Mouse (Mus musculus): ENCODE data around the gene Slain1. TPM values are rescaled to one million over a fixed set of nuclear protein-coding genes. Genes with fewer than 3 reads are reported as not detected.

The Slain1 gene
- polyA plus RNA-seq, 1 experiment from 2014 or later = 29.5 TPM

DNA sequence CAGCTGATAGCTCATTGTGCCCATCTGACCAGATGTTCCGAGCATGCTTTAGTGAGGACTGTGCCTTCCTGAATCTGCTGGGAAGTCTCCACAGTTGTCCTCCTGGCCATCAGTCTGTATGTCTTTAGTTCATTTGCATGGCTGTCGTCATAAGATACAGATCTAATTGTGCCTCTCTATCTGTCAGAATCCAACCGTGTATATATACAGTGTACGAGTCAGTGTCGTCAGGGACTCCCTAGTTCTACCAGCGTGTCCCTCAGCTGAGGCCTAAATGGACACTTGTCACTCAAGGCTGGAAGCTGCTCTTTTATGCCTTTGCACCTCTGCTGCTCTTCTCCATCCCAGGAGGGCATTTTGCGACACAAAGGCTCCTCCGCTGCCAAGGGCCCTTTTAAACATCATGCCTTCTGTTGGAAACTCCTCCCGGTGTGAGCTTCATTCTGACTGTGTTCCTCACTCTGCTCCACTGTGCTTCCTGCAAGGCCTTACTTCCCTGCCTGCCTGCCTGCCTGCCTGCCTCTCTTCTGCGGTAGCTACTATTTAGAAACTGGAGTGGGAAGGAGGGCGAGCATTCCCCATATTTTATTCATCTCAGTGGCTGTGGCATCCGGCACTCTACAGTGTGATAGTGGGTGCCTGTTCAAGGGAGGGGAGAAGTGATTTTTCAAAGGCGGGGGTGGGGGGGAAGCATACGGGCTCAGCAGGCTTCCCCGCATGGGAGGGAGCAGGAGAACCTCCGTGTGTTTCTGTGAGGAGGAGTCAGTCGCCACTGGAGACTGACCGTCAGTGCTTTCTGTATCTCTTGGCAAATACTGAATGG lies 29.6 kb downstream of the Slain1 start:
- Histone ChIP-seq H3K4me1 (peaks cover 47% of the 10 kb centered on the region), H3K27me3 (no peaks in the 10 kb centered on the region), H3K9me3 (no peaks in the 10 kb centered on the region), H3K9ac (peak overlapping the region; percentile 30; the same call in 1 of the 2 replicates), H3K27ac (peak overlapping the region; percentile 71), H3K4me2 (peak overlapping the region; percentile 24; the same call in 1 of the 2 replicates), H3K36me3 (replicated peaks) (no peaks in the 10 kb centered on the region; the same call in 1 of the 2 replicates), H3K4me3 (replicated peaks) (no peak overlapping the region)
- 28% methylated on average over 18 of the region's 18 CpGs for WGBS
- ATAC-seq (ENCODE audit: low FRiP score) = peak; percentile 60; the same call in 1 of the 2 replicates

DNA sequence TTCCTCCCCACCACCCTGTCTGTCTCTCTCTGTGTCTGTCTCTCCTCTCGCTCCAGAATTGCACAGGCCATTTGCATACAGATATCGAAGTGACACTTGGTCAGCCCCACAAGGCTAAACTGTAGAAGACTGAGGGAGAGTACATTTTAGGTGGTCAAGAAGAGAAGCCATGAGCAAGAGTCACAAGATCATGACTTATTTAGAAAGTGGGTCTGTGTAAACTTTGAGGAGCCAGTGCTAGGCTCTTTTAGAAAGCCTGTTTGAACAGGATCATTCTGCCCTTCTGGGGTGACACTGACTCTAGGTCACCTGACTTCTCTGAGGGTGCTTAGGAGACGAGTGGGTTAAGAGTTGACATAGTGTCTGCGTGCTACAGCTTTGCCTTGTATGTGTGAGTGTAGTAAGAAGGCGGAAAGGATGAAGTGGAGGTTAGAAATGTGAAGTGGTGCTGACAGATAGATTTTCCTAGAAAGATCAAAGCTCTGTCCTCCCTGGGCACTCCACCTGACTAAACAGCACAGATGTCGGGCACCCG lies 30.3 kb downstream of the Slain1 start:
- no peak for ATAC-seq (ENCODE audit: low FRiP score)
- no peaks in the 10 kb centered on the region for H3K9me3 ChIP-seq
- H3K27ac ChIP-seq = peak overlapping the region; percentile 71
- H3K36me3 ChIP-seq (replicated peaks) = no peaks in the 10 kb centered on the region; the same call in 1 of the 2 replicates
- no peak overlapping the region for H3K4me3 ChIP-seq (replicated peaks)
- peak overlapping the region; percentile 24; the same call in 1 of the 2 replicates for H3K4me2 ChIP-seq
- H3K27me3 ChIP-seq = no peaks in the 10 kb centered on the region
- no peak overlapping the region for H3K9ac ChIP-seq
- 72% methylated on average over 7 of the region's 7 CpGs for WGBS
- peaks cover 47% of the 10 kb centered on the region for H3K4me1 ChIP-seq

DNA sequence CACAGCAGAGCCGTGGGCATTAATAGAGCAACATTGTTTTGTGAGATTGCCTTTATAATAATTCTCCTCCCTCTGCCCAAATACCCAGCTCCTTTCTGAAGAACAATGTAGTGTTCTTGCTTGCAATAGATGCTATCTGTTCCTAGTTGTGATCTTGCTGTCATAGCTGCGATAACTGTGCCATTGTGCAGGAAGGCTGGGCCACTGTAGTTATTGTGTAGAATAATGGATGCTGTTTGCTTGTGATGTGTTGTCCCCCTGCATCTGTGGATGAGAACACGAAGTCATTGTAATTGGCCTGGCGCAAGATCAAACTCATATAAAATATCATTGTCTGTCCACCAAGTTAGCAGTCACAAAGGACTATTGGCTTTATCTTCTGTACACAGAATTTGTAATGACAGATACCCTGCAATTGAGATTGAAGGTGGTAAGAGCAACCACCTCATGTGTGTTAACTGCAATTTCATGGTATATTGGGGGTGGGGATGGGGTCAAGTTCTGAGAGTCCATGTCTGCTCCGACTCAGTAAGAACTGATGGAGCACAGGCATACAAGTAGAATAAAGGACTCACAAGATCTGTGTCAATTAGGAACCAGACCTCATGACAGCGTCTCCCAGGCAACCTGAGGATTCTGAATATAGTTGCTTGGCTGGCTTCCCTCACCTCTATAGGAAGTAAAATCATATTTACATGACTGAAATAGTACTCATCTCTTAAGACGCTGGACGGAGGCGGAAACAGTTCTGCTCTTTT lies 32.8 kb downstream of the Slain1 start:
- peaks cover 47% of the 10 kb centered on the region for H3K4me1 ChIP-seq
- H3K9ac ChIP-seq = no peak overlapping the region

DNA sequence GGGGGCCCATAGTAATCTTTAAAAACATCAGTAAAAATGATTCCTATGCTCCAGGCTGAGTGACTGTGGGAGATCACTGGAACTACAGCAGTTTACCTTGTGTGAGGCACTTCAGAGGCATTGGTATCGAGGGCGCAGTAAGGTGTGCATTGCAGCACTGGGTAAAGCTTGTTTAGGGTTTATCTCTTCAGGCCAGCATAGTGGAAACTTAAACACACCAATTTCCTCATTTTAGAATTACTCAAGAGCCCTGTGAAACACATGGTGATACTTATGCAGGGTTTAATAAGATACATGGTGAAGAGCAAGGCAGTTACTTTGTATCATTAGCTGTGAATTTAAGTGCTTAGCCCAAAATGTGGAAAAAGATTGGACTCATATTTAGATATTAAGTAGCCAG lies 37.0 kb downstream of the Slain1 start:
- H3K9ac ChIP-seq = no peak overlapping the region
- H3K9me3 ChIP-seq = no peaks in the 10 kb centered on the region
- no peaks in the 10 kb centered on the region for H3K27me3 ChIP-seq
- WGBS = 93% methylated on average over 2 of the region's 2 CpGs
- peaks cover 14% of the 10 kb centered on the region for H3K4me1 ChIP-seq
- H3K4me3 ChIP-seq (replicated peaks) = no peak overlapping the region
- peaks cover 31% of the 10 kb centered on the region for H3K36me3 ChIP-seq (replicated peaks)
- no peak overlapping the region for H3K27ac ChIP-seq
- H3K4me2 ChIP-seq = no peak overlapping the region
- no peak for ATAC-seq (ENCODE audit: low FRiP score)

More for the DNA sequence above, 32.8 kb downstream of the Slain1 start:
- Histone ChIP-seq H3K27ac (0 out of 2 replicates have a peak overlapping the region, but pooled peaks have one; percentile 25), H3K4me3 (replicated peaks) (no peak overlapping the region), H3K36me3 (replicated peaks) (peaks cover 12% of the 10 kb centered on the region), H3K9me3 (no peaks in the 10 kb centered on the region), H3K4me2 (no peak overlapping the region), H3K27me3 (no peaks in the 10 kb centered on the region)
- 54% methylated on average over 9 of the region's 9 CpGs for whole genome bisulfite sequencing
- ATAC-seq (ENCODE audit: low FRiP score) = no peak; the same call in 1 of the 2 replicates

DNA sequence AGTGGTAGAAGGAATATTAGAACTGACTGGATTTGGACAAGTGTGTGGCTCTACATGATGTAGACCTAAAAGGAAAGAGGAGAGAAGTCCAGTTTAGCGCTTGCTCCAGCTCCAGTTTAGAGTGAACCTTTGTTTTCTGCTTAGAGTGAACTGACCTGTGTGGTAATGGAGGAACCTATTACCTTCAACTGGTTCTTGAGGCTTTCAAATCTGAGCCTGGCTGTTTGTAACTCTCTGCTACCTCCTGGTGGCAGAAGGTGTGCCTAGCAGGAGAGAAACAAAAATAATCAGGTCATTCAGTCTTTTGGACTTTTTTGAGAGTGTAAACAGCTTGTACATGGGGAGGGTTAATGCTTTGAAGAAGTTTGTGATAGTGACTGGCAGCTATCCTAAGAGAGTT lies 44.3 kb downstream of the Slain1 start:
- peak; percentile 54; the same call in 1 of the 2 replicates for ATAC-seq (ENCODE audit: low FRiP score)
- Histone ChIP-seq H3K4me1 (no peaks in the 10 kb centered on the region), H3K36me3 (replicated peaks) (peaks cover 41% of the 10 kb centered on the region), H3K4me3 (replicated peaks) (no peak overlapping the region), H3K27ac (no peak overlapping the region), H3K4me2 (no peak overlapping the region), H3K9me3 (no peaks in the 10 kb centered on the region), H3K27me3 (no peaks in the 10 kb centered on the region), H3K9ac (no peak overlapping the region)
- 11% methylated on average over 1 of the region's 1 CpGs for WGBS

DNA sequence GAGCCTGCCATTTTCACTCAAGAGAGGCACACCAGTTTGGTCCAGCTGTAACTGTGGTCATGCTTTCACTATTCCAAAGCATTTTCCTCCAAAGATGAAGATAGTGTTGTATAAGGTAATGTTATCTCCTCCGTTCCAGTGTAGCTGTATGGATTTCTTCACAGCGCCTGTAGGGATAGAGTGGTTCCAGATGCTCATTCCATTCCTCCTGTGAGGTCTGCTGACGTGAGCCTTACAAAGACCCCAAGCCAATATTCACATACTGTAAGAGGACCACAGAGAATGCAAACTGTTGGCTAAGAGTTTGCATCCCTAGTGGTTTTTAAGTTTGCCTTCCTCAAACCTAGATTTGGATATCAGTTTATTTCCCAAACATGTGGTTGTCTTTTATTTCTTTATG lies 45.6 kb downstream of the Slain1 start:
- H3K27ac ChIP-seq = no peak overlapping the region
- 79% methylated on average over 3 of the region's 3 CpGs for WGBS
- no peaks in the 10 kb centered on the region for H3K4me1 ChIP-seq
- ATAC-seq (ENCODE audit: low FRiP score) = no peak
- no peaks in the 10 kb centered on the region for H3K9me3 ChIP-seq
- no peak overlapping the region for H3K9ac ChIP-seq
- H3K4me3 ChIP-seq (replicated peaks) = no peak overlapping the region
- peaks cover 42% of the 10 kb centered on the region for H3K36me3 ChIP-seq (replicated peaks)
- H3K27me3 ChIP-seq = no peaks in the 10 kb centered on the region
- no peak overlapping the region for H3K4me2 ChIP-seq

DNA sequence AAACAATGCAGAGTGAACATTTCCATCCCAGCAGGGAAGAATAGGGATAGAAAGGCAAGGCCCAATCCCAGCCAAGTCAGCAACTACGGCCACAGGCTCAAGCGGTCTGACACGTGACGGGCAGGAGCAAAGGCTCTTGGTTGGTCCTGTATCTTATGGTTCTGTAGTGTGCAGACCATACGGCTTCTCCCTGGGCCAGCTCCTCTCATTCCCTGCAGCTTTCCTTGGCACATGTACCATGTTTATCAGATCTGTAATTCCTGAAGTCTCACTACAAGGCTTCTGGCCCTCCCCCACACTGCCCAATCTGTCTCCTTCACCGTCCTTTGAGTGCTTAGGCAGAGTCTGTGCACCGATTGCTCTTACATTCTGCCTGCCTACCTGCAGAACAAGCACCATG lies 47.1 kb downstream of the Slain1 start:
- no peak overlapping the region for H3K9ac ChIP-seq
- no peaks in the 10 kb centered on the region for H3K9me3 ChIP-seq
- no peaks in the 10 kb centered on the region for H3K27me3 ChIP-seq
- no peak for ATAC-seq (ENCODE audit: low FRiP score)
- WGBS = 93% methylated on average over 7 of the region's 7 CpGs
- H3K4me3 ChIP-seq (replicated peaks) = no peak overlapping the region
- H3K27ac ChIP-seq = no peak overlapping the region
- no peaks in the 10 kb centered on the region for H3K4me1 ChIP-seq
- no peak overlapping the region for H3K4me2 ChIP-seq
- H3K36me3 ChIP-seq (replicated peaks) = peaks cover 49% of the 10 kb centered on the region

- no peak overlapping the region for H3K4me3 ChIP-seq (replicated peaks)
- H3K36me3 ChIP-seq (replicated peaks) = peaks cover 64% of the 10 kb centered on the region
- H3K9me3 ChIP-seq = no peaks in the 10 kb centered on the region
- no peak overlapping the region for H3K27ac ChIP-seq
- H3K9ac ChIP-seq = no peak overlapping the region
- no peaks in the 10 kb centered on the region for H3K27me3 ChIP-seq
- ATAC-seq (ENCODE audit: low FRiP score) = 0 out of 2 replicates have a peak, but pooled peaks have one; percentile 28
- WGBS = 94% methylated on average over 6 of the region's 6 CpGs
- no peak overlapping the region for H3K4me2 ChIP-seq
- no peaks in the 10 kb centered on the region for H3K4me1 ChIP-seq
Measured at GRCm38 (mm10) chr14:103699308-103699707, 49.3 kb downstream of the Slain1 start.

- Histone ChIP-seq H3K36me3 (replicated peaks) (peaks cover 61% of the 10 kb centered on the region), H3K4me3 (replicated peaks) (no peak overlapping the region), H3K9ac (no peak overlapping the region), H3K27ac (no peak overlapping the region), H3K27me3 (no peaks in the 10 kb centered on the region), H3K4me1 (no peaks in the 10 kb centered on the region), H3K9me3 (no peaks in the 10 kb centered on the region), H3K4me2 (no peak overlapping the region)
- WGBS = 93% methylated on average over 18 of the region's 18 CpGs
- ATAC-seq (ENCODE audit: low FRiP score) = no peak
Measured at GRCm38 (mm10) chr14:103702516-103702915, 52.5 kb downstream of the Slain1 start.

DNA sequence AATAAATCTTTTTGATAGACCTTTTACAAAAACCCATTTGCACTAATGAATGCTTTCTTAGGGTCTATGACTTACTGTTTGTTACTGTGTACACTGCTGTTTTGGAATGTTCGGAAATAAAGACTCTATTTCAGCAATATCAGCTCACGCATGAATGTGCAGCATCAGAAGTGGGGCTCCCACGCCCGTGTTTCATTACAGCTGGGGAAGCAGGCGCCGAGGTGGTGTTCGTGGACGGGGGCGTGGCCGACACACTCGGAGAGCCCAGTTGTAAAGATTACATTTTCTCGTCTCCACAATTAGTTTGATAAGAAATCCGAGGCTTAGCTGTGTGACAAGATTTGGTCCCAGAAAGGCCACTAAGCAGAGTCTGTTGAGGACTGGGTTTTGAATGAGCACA lies 54.7 kb downstream of the Slain1 start:
- no peak overlapping the region for H3K4me2 ChIP-seq
- no peaks in the 10 kb centered on the region for H3K4me1 ChIP-seq
- H3K9me3 ChIP-seq = no peaks in the 10 kb centered on the region
- no peak overlapping the region for H3K9ac ChIP-seq
- no peak overlapping the region for H3K4me3 ChIP-seq (replicated peaks)
- H3K36me3 ChIP-seq (replicated peaks) = peaks cover 54% of the 10 kb centered on the region
- 82% methylated on average over 13 of the region's 13 CpGs for WGBS
- H3K27me3 ChIP-seq = no peaks in the 10 kb centered on the region
- ATAC-seq (ENCODE audit: low FRiP score) = no peak
- H3K27ac ChIP-seq = no peak overlapping the region

DNA sequence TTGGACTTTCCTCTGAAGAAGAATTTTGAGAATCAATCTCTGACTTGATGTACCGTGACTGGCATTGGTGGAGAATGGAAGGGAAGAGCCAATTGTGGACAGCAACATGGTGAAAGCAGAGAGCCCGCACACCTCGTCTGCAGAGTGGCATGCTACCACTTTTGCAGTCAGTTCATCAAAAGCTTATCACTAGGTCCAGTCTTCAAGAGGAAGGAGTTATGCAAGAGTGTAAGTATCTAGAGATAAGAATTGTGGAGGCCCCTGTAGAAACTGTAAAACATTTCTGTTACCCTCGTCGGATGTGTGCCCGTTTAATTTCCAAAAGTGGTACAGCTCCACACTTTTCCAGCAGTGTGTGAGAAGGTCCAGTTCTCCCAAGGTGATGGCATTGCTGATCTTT lies 56.3 kb downstream of the Slain1 start:
- no peak overlapping the region for H3K4me2 ChIP-seq
- no peak overlapping the region for H3K9ac ChIP-seq
- no peaks in the 10 kb centered on the region for H3K27me3 ChIP-seq
- no peak overlapping the region for H3K27ac ChIP-seq
- 95% methylated on average over 6 of the region's 6 CpGs for WGBS
- peaks cover 47% of the 10 kb centered on the region for H3K36me3 ChIP-seq (replicated peaks)
- H3K9me3 ChIP-seq = no peaks in the 10 kb centered on the region
- no peaks in the 10 kb centered on the region for H3K4me1 ChIP-seq
- ATAC-seq (ENCODE audit: low FRiP score) = no peak
- H3K4me3 ChIP-seq (replicated peaks) = no peak overlapping the region

DNA sequence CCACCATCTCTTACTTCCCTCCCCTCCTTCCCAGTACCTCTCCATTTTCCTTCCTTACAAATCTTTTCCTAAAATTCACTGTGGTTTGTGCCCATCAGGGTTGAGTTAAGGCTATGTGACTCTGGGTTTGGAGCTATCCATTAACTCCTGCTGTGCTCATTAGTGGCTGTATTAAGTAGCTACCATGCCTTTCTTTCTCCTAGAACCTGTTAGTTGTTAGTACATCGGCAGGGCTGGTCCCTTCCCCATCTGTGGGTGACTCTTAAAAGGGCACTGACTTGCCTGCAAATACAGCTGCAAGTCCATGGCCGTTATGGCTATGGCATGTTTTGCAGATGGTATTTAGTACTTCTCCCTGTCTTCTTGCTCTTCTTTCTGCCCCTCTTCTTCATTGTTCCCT lies 58.6 kb downstream of the Slain1 start:
- Histone ChIP-seq H3K9me3 (no peaks in the 10 kb centered on the region), H3K4me3 (replicated peaks) (no peak overlapping the region), H3K27ac (no peak overlapping the region), H3K27me3 (no peaks in the 10 kb centered on the region), H3K36me3 (replicated peaks) (peaks cover 29% of the 10 kb centered on the region), H3K9ac (no peak overlapping the region), H3K4me1 (no peaks in the 10 kb centered on the region), H3K4me2 (no peak overlapping the region)
- ATAC-seq (ENCODE audit: low FRiP score) = no peak
- WGBS = 57% methylated on average over 2 of the region's 2 CpGs
